Mouse (Mus musculus) layer of hippocampus, adult 9-10 months (tissue): ENCODE results near the gene Chil1.

Experiments
- DNase-seq: peaks from one replicate; pipeline ENCODE4 v3.0.0; 2022; ENCODE audit warnings: low spot score

Chil1 gene

DNA sequence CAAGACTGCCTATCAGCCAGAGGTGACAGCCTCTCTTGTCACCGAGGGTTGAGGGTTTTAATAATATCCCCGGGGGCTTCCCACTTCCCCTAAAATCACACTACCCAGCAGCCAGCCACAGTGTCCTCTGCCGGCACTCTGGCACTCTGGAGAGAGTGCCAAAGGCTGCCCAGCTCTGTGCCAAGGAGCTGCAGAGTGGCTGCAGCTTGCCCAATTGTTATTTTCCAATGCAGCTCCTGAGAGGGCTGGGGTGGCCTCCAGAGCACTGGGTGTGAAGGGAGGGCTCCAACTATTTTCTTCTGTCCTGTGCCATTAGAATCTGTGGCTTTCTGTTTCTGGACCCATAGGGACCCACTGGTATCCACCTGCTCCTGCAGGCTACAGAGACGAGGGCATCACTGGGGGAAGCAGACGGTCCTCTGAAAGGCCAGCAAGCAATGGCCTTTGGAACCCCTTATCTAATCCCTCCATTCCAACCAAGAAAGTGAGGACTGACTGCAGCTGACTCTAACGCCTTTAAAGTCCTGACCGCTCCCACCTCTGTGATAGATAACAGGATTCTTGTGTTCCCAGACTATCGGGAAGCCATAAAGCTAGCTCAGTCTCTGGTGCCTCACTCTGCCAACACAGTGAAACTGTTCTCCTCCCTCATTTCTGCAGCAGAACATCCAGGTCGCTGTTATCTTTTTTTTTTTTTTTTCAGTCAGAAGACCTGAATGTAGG, 23.5 kb downstream of the Chil1 start:
- no peak for DNase-seq

DNA sequence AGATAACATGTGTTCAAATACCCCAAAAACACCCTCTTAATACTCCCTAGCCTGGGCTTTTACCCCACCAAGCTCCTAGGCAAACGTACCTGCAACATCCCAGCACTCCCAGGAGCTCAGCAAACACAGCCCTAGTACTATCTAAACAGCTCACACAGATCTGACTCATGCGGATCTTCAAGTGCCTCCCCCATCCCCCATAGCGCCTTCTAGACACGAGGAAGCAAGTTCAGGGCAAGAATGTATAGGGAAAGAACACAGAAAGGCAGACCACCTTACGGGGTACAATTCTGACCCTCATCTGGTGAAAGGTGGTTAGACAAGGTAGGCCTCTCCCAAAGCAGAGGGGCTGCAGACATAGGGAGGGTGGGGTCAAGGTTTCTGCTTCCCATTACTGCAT, 24.1 kb downstream of the Chil1 start:
- no peak for DNase-seq

DNA sequence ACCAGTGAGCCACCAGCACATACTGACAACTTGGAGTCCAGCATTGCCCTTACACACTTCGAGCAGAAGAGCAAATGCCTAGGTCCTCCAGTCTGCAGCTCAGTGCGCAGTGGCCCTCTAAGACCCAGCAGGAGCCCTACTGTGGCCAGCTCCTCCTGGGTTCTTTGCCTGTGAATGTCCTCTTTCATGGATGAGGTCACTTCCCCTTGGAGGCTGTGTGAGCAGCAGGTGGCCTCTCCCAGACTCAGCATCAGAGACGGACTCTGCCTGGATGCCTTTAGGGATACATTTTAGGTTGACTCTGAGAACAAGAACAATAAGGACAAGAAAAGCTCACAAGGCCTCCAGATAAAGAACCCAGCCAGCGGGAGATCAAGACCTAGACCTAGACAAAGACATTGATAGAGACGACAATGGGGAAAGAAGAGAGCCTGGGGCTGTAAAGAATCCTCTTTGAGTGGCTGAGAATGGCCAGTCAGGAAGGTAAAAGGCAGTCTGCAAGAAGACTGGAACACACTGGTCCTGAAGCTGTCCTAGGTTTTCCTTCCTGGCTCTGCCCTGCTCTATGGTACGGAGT, 28.3 kb downstream of the Chil1 start:
- DNase-seq, result no peak

DNA sequence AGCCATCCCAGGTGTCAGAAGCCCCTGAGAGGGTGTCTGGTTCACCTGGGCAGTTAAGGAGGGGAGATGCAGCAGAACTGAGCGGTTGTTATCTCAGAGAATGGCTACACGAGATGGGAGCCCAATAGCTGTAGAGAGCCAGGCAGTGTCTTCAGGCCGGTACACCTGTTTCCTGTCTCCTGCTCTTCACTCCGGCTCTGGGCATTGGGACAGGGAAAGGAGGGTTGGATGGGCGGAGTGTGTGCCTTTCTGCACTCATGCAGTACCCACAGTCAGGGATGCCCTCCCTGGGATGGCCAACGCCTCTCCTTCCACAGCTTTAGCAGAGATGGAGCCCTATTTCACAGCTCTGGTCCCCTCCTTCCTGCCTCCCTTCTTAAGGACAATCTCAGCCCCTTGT, 29.1 kb downstream of the Chil1 start:
- DNase-seq, result no peak

DNA sequence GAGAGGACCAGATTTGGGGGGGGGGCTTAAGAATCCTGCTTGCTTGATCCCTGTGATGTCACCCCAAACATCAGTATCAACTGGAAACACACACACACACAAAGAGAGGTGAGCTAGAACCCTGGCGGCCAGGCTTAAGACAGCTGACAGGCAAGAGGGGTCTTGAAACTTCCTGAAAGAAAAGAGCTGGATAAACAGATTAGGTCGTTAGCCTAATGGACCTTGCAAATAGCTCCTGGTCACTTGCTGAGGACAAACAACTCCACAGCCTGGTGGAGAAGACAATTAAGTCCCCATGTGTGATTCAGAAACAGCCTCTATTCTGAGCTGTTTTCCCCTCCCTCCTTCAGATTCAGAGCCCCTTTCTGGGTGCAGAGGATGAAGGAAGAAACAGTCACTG, 29.7 kb downstream of the Chil1 start:
- DNase-seq, result no peak

DNA sequence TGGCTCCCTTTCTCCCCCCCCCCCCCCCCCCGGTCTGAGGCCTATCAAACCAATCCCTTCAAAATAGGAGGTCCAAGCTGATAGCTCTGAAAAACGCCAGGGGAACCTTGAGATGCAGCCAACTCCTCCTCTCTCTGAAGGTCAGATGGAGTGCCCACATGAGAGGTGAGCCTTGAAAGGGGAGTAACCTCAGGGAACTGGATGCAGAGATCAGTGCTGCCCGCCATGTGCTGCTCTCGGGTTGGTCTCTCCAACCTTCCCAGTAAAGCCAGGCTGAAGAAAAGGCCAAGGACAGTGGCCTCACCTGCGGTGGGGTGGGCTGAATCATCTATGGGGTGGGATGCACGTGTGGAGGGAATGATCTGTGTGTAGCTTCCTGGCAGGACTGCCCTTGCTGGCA, 30.4 kb downstream of the Chil1 start:
- DNase-seq, result no peak

DNA sequence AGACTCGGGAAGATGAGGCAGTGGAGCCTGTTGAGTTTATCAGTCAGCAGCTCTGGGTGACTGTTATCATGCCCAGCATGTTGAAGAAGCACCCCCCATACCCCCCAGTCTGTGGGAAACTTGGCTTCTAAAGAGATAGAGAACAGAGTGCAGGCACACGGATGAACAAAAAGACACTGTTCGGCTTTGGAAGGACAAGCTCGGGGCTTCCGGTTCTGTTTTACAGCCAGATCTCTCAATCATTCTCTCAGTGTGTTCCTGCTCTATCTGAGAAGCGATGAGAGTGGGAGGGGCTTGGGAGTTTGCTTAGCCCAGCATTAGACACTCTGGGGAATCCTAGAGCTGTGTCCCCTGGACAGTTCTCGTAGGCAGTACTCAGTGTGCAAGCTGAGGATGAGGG, 31.4 kb downstream of the Chil1 start:
- DNase-seq, result no peak

DNA sequence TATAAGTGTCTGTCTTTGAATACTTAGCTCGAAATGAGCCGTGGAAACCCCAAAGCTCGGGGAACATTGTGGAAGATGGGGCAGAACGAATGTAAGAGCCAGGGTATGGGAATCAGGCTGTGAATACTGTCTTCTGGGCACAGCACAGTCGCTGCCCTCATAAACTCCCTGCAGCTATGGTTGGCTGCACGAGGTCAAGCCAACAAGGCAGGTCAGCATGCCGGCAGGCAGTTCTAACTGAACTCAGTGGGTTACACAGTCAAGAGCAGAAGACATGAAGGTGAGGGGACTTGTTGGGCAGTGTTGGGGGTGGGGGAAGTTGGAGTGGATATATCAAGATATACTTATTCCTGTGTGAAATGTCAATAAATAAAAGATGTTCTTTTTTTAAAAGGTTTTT, 33.1 kb downstream of the Chil1 start:
- DNase-seq, result no peak

DNA sequence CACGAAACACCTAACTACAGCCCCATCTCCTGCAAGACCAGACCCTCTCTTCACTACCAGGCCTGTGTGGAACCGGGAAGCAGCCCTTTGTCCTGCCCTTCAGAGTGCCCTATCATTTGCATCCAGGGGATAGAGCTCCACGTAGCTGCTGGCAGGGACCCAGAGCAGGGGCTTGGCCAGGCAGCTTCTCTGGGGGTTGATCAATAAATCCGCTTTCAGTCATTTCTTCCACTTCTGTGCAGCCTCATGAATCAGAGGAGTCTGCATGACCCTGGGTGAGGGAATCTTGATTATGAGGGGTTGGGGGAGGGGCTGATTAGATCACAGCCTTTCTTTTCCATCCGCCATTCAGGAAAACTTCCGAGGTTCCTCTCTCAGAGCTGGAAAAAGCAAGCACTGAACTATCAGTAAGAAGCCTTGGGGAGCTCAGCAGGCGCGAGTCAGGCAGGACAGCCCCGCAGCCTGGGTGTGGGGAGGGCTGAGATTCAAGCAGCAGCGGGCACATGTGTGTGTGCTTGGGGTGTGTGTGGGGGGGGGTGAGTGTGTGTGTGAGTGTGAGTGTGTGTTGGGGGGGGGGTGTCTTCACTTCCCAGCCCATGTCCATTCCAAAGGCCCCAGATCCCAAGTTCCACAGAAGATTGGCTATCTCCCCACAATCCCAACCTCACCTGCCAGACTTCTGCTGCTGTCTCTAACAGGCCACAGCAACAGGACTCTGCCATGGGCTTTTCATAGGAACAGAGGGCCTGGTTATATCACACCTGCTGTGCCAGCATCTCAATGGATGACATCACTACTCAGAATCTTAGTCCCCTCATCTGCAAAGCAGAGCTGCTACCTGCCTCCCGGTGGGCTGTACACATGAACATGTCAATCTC, 34.0 kb downstream of the Chil1 start:
- DNase-seq, result no peak

DNA sequence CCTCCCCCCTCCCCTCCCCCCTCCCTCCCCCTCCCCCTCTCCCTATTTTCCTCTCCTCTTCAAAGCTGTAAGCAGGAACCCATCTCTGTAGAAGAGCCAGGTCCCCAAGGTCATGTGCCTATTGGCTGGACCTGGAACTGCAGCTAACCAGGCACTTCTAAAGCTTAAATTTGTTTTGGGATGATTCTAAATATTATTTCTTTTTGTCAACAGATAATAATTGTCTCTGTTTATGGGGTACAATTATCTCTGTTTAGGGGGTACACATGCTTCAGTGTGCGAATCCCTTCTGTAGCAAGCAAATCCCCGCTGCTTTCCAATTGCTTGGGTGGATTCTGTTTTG, 34.6 kb downstream of the Chil1 start:
- DNase-seq, result no peak

DNA sequence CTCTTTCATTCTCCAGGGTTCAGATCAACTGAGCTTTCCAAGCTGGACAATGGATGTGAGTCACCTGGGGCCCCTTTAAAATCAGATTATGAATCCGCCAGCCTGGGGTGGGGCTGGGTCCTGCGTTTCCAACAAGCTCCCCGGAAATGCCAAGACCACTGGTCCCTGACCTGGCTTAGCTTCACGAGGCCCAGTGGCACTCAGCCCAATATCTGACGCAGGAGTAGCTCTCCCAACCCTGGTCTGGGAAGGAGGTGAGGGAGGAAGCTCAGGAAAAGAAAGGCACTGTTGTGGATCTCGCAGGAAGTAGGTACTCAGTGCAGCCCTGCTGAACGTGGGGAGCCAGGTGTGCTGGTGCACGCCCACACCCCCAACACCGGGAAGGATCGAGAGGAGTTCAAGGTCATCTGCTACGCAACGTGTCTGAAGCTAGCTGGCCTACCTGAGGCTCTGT, 35.1 kb downstream of the Chil1 start:
- no peak for DNase-seq

DNA sequence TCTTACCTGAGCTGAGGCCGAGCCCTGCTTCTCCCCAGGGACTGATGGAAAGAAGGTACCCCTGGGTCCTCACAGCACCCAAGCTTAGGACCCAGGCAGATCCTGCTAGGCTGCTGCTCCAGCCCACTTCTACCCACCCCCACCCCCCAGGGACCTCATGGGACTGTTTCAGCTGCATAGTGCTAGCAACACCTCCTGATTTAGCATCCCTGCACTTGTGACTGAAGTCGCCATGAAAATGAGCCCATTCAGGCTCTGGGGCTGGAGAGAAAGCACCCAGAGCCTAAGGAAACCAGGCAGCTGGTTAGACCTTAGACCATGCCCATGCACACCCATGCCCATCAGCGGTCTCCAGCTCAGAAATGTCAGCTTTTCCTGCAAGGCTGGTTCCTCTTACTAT, 36.0 kb downstream of the Chil1 start:
- no peak for DNase-seq

DNA sequence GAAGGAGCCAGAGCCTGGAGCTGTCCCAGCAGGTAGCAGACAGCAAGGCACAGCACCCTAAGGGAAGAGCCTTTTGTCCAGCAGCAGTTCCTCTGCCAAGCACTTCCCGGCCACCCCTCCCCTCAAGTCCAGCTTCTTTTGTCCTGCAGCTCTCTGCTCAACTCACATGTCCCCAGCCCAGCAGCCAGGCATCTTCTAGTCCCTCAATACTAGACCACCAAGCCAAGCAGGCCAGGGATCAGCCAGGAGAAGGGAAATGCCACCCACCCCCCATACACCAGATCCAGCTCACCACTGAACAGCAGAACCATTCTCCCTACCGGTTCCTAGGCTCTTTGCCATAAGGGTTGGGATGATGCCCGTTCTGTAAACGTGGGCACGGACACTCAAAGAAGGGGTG, 37.6 kb downstream of the Chil1 start:
- no peak for DNase-seq

DNA sequence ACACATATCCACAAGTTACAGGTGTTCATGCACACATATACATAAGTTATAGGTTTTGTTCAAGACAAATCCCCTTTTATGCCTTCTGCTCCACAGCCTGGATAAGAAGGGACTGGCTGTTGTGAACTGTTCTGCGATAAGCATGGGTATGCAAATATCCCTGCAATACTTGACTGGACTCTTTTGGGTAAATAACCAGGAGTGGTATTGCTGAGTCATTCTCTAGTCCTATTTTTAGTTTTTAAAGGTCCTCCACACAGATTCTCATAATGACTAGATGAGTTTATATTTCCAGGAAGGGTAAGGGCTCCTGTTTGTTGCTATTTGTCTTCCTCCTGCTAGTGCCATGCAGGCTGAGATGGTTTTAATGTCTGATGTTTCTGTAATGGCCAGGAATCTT, 39.2 kb downstream of the Chil1 start:
- DNase-seq, result no peak

DNA sequence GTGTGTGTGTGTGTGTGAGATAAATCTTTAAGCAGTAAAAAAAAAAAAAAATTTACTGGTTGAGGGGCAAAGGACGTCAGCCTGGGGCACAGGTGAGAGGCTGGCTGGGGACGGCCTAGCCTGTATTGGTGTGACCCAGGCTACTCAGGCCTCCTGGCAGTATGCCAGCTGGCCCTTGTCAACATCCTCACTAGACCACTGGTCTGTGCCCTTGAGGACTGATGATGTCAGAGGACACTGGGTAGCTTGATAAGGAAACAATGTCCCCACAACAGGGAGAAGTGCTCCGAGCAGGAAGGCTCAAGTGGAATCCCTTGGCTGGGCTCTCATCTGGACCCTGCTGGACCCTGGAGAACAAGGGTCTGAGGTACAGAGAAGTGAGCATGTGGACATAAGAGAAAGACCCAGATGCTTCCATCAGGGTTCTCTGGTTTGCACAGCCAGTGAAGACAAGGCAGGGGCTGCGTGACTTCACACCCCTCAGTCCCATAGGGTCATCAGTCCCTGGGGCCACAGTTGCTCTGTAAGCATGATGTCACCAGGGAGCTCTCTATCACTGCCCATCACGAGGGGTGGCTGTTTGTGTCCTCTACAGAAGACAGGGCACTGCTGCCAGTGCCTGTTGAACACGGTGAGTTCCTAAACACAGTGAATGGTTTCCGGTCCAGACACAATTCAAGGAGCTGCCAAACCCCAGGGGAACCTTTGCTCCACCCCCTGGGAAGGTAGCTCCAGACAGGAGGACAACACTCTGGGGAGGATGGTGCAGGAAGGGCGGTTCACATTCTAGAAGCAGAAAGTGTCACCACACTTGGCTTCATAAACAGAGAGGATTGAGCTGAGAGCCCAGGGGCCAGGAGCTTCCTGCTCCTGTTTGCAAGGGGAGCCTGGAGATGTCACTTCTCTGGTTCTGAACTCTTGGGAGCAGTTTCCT, 40.4 kb downstream of the Chil1 start:
- no peak for DNase-seq

DNA sequence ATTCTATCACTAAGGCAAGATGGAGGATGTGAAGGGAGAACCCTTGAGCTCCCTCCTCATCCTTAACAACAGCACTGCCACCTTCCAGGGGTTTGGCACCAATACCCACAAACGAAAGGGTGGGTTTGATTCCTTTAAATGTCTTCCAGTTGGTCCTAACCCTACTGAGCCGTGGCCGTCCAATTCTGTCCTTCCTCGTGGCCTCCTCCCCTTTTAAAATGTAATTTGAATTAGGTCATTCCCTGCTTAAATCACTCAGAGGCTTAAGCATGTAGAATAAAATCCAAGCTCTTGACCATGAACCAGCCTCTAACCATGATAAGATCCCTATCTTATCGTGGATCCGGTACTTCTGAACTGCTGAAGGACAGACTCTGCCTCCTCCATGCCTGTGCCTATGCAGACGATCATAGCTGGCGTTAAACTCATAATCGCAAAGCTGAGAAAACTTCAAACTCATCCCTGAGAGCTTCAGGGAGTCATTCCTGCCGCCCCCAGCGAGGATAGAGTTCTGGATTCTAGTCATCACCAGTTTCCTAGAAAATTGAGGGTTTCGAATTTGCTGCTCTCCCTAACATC, 42.8 kb downstream of the Chil1 start:
- no peak for DNase-seq

DNA sequence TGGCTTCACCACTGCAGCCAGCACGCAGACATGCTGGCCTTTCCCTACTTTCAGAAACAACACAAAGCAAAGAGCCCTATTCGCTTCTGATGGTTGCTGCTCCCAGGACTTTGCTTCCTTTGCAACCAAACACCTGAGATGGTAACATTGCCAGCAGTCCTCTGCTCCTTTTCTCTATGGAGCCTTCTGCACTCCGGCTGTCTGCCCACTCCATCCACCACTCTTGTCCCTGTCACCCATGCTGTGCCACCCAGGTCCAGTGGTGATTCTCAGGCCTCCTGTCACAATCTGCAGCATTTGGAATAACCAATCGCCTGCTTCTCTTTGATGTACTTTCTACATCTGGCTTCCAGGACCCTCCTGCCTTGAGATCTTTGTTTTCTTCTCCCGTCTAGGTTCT, 43.4 kb downstream of the Chil1 start:
- no peak for DNase-seq

DNA sequence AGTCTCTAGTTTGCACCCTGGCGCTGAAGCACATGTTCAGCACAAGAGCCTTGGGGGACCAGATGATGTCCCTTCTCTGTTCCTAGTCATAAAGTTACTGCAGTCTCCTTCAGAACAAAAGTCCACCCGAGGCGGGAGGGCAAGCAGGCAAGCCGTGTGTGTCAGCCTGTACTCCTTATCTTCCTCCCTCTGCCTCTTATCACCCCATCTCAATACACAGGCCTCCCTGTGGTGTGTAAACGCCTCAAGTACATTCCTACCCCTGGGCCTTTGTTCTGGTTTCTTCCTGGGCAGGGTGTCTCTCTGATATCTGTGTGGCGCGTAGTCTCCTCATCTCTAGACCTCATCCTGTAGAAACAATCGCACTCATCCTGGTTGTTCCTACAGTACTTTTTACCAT, 44.8 kb downstream of the Chil1 start:
- DNase-seq, result no peak

DNA sequence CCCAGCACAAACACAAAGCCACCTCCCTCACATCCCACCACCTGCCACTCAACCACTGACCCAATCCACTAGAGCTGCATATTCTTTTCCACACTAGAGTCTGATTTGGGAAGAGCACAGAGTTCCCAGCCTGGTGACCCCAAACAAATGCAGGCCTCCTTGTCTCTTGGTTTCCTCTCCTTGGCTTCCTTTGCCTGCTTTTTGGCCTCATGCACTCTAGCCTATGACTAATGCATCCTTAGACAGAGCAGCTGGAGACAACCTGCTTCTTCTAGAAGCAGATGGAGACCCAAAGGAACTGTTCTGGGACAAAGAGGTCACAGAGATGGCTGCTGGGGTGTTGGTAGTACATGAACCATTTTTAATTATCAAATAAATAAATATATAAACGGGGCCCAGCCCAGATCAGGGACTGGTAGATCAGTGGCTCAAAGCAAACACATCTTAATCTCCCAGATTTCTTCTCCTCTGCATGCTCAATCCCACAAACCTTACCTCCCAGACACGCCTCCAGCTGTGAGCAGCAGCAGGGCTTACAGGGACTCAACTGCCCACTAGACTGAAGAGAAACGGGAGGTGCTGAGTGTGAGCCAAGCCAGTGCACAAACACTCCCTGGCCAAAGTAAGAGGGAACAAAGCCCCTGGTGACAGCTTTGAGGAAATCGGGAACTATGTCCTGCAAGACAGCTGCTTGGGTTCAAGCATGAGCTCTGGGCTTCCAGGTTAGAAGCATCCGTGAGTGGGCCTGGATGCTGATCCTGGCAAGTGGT, 48.0 kb downstream of the Chil1 start:
- no peak for DNase-seq

DNA sequence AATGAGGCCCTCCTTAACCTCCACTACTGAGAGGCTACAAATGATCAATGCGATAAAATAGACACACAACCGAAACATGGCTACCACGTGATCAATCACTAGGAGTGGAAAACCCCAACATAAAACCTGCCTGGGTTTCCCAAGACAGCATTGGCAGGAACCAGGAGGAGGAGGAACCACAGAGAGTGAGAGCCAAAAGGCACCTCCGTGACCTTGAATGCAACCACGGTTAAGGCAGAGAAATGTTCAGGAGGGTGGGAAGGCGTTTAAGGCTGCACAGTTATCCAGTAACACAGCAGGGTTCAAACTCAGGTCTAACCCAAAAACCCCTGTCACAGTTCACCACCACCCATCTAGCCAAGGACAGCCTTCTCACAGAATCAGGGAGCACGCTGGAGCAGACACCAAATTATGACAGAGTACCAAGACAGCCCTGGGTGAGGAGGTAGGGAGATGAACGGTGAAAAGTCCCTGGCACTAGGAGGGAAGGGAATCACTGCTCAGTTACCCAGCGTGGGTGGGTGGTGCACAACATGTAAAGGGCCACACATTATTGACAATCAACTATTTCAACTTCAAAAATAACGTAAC, 48.8 kb downstream of the Chil1 start:
- DNase-seq, result no peak

DNA sequence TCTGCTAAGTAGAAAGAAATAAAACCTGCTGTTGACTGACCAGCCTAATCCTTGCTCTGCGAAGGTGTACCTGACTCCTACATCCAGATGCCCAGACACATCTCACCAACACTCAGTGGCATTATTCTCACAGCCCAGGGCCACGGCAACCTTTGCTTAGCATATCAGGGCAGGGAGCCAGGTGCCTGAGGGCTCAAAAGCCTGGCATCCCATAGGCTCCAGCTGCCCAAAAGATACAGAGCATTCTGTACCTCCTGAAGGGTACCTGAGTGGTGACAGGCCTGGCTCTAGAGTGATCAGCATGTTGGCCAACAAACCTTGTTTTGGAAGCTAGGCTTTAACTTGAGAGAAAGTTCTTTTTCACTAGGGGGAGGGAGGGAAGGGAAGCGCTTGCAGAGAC, 49.3 kb downstream of the Chil1 start:
- DNase-seq, result no peak
